Mouse (Mus musculus): ENCODE data around the gene Slc15a4.

Gene Slc15a4

DNA sequence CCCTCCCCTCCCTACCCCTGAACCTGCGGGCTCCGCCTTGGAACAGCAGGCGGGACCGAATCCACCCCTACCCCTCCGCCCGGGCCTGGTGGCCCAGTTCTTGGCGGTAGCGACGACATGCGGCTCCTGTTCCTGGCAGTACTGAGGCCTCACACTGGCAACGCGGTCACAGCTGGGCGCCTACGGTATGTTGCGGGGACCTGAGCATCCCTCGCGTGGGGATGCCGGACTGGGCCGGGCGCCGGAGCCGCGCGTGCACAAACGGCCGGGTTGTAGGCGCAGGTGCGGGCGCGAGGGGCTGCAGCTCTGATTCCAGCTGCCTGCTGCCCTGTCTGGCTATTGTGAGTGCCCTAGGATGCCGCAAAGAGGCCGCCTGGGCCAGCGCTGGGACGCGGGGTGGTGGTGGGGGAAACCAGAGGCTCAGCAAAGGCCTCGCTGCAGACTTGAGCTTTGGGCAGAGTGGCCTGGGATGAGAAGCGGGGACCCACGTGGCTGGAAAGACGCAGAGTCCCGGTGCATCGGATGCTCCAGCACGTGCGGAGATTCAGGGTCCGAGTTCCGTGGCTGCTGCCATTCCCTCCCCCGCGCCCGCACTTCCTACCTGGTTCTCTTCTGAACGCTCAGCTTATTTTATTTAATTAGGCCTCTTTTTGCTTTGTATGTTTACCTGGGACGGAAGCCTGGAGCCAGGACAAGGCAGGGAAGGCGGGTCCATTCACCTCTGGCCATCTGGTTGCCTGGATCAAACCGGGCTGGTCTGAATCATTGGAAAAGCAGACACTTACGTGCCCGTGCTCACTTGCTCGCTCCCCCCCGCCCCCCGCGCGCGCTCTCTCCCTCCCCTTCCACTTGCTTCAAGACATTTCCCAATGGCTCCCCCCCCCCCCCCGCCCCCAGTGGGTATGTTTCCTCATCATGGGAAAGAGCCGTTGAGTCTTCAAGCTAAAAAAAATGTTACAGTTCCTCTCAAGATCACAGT, at the start of gene Slc15a4, which contains the start of gene Glt1d1:
Gene Slc15a4 (minus strand): TSS at position 731 of the 979 bp plus-strand sequence.
Gene Glt1d1 (plus strand): TSS at position 96 of the 979 bp plus-strand sequence.
- DNase-seq (ENCODE audit: low spot score in 2 of 2) = no peak

DNA sequence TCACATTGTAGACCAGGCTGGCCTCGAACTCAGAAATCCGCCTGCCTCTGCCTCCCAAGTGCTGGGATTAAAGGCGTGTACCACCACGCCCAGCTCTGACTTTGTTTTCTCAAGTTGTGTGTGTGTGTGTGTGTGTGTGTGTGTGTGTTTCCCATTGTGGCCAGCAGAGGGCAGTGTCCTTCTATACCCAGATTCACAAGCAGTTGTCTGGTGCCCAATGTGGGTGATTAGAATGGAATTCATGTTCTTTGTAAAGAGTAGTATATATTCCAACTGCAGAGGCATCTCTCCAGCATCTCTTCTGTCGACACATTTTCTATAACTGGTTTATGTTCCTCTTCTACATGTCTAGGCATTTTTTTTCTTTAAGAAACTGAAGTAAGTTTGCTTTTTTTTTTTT, 45.8 kb upstream of the Slc15a4 start:
- DNase-seq (ENCODE audit: low spot score in 2 of 2) = no peak

- no peak for DNase-seq (ENCODE audit: low spot score in 2 of 2)
These were observed 44.9 kb upstream of the Slc15a4 start for GRCm38 (mm10) chr5:127677561-127677960.

GRCm38 (mm10) chr5:127673913-127674312, 41.2 kb upstream of the Slc15a4 start:
- DNase-seq (ENCODE audit: low spot score in 2 of 2) = no peak

DNA sequence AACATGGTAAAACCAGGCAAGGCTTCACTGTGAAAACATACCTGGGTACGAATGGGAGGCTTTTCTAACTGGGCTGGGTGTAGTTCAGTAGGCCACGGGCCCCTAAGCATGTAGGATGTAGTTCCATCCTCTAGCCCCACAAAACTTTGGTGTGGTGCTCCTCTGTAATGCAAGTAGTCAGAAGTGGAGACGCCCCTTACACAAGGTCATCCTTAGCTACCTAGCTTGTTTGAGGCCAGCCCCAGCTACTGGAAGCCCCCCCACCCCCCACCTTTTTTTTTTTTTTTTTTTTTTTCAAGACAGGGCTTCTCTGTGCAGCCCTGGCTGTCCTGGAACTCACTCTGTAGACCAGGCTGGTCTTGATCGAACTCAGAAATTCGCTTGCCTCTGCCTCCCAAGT, 28.3 kb upstream of the Slc15a4 start:
- no peak for DNase-seq (ENCODE audit: low spot score in 2 of 2)

DNA sequence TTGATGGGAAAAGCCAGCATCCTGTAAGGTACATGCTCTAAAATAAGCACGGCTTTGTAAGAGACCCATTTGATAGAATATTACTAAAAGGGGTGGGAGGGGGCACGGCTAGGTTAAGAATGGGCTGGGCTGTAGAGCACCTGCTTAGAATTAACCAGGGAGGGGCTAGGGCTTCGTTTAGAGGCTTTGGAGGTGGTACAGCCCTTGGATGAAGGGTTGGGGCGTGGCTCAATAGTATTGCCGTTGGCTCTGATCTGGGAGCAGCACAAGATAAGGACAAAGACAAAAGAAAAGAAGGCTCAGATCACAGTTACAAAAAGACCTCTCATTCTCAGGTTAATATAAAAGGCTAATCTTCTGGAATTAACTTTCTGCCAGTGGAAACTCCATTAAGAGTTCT, 27.6 kb upstream of the Slc15a4 start:
- no peak for DNase-seq (ENCODE audit: low spot score in 2 of 2)

DNA sequence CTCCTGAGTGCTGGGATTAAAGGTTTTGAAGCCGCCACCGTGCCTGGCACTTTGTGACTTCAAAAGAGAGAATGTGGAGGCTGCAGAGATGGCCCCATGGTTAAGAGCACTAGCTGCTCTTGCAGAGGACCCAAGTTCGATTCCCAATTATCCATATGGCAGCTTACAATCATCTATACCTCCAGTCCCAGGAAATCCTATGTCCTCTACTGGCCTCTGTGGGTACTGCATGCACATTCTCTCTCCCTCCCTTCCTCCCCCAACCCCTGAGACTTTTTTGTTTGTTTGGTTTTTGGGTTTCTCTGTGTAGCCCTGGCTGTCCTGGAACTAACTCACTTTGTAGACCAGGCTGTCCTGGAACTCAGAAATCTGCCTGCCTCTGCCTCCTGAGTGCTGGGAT, 26.6 kb upstream of the Slc15a4 start:
- DNase-seq (ENCODE audit: low spot score in 2 of 2) = no peak

DNA sequence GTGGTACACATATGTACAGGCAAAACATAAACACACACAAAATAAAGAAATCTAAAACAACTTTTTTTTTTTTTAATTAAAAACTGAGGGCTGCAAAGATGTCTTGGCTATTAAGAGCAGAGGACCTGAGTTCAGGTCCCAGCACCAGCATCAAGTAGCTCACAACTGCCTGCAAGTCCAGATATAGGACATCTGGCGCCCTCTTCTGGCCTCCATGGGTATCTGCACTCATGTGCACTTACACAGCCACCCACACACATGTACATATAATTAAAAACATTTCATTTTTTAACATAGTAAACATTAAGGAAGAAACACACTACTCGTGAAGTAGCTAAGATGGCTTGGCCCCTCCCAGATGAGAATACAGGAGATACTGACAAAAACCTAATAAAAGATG, 25.6 kb upstream of the Slc15a4 start:
- DNase-seq (ENCODE audit: low spot score in 2 of 2) = no peak

DNA sequence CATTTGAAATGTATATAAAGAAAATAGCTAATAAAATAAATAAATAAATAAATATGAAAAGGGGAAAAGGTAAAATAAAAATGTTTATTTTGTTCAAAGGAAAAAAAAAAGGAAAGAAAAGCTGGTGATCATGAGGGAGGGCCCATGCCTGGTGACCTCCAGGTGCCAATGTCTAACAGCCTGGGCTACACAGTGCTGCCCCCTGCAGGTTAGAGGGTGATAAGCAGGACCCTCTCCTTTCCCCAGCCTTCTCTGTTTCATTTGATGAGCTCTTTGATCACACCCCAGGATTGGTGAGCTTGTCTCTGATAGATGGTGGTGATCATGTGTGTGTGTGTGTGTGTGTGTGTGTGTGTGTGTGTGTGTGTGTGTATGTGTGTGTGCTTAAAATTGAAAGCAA, 16.4 kb upstream of the Slc15a4 start:
- no peak for DNase-seq (ENCODE audit: low spot score in 2 of 2)

DNA sequence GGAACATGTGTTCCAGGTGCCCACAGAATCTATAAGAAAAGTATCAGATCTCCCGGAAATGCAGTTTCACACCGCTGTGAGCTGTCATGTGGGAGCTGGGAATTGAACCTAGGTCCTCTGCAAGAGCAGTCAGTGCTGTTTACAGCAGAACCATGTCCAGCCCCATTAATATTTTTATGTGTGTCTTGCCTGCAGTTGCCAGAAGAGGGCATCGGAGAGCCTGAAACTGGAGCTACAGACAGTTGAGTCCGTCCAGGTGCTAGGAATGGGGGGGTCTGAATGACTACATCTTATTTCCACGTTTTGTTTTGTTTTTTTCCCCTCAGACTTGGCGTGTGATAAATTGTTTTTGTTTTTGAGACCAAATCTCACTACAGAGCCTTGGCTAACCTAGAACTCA, 15.3 kb upstream of the Slc15a4 start:
- no peak for DNase-seq (ENCODE audit: low spot score in 2 of 2)

DNA sequence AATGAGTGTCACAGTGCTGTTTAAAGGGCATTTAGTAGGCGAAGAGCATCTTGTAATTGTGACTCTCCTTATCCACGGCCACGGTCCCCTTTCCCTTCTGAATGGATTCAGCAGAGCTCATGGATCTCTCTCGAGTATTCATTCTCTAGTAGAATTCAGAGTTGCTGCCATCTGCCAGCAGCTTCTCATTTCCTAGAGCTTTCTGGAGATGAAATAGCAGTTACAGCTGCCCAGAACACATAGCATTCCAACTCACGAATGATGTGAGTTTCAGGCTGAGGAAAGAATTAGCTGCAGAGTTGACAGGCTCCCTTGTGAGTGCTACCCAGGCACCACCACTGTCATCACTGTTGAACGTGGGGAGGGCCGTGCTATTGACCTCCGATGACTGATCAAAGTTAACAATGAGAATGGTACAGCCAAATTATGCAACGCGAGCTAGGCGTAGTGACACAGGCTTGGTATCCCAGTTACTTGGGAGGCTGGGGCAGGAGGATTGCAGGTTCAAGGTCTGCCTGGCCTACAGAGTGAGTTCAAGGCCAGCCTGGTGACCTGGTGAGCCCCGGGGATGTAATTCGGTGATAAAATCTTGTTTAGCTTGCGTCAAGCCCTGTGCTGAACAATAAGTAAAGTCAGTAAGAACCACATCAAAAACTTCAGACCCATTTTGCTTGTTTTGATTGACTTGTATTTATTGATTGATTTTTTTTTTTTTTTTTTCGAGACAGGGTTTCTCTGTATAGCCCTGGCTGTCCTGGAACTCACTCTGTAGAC, 8.7 kb upstream of the Slc15a4 start:
- no peak for DNase-seq (ENCODE audit: low spot score in 2 of 2)

- DNase-seq (ENCODE audit: low spot score in 2 of 2) = peak in 1 of 2 experiments; percentile 69
These were observed 7.7 kb upstream of the Slc15a4 start for GRCm38 (mm10) chr5:127640359-127640758.

DNA sequence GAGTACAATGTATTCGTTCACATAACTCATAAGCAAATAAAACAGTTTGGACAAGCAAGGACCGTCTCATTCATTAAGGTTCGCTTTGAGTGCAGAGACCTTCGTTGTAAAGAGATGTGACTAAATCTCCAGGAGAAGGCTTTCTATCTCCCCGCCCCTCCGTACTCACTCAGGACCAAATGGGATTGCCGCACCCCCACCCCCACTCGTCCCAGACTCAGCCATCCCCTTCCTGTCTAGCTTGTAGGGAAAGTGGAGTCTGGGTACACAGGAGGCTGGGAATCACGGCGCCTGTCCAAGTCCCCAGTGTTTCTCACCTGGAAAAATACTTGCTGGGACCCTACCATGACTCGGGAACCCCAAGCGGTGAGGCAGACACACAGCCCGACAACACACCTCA, 6.9 kb upstream of the Slc15a4 start:
- DNase-seq (ENCODE audit: low spot score in 2 of 2) = no peak

- no peak for DNase-seq (ENCODE audit: low spot score in 2 of 2)
These were observed 6.4 kb upstream of the Slc15a4 start for GRCm38 (mm10) chr5:127639067-127639605.

DNA sequence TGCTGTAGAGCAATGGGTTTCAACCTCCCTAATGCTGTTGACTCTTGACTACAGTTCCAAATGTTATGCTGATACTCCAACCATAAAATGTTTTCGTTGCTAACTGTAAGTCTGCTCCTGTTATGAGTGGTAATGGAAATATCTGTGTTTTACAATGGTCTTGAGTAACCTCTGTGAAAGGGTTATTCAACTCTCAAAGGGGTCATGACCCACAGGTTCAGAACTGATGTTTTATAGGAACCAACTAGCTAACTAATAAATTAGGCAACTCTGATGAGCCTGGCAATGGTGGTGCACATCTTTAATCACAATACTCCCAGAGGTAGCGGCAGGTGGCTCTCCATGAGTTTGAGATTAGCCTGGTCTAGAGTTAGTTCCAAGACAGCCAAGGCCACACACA, 5.5 kb upstream of the Slc15a4 start:
- DNase-seq (ENCODE audit: low spot score in 2 of 2) = no peak

GRCm38 (mm10) chr5:127637622-127638021, 4.9 kb upstream of the Slc15a4 start:
- no peak for DNase-seq (ENCODE audit: low spot score in 2 of 2)

DNA sequence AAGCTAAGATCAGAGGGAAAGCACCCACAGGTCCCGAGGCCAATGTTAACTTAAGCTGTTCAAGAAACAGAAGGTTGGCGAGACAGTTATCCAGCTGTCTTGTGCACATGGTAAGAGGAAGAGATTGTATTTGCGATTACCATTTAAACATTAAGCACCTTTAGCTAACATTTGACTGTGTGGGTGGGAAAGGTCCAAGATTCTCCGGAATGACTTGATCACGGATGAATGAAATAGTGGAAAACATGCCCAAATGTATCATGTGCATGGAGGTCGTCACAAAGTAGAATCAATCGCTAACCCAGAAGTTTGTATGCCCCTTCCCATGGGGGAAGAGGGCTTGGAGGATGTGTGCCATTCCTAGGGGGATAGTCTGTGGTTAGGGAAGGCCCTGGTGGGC, 969 bp upstream of the Slc15a4 start:
- no peak for DNase-seq (ENCODE audit: low spot score in 2 of 2)

DNA sequence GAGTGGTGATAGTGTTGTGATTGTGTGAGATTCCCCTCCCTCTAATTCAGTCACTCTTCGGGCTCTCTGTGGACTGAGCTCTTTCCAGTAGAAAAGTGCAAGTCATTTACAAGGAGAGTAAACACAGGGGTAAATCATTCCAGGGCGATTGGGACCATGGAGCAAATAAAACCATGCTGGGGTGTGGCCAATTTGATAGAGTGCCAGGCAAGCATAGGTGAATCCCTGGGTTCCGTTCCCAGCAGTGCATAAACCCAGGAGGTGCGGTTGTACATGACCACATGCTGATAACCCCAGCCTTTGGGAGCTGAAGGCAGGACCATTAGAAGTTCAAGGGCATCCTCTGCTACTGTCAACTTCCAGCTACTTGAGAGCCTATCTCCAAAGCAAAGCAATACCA, 491 bp upstream of the Slc15a4 start:
- DNase-seq (ENCODE audit: low spot score in 2 of 2) = no peak

- DNase-seq (ENCODE audit: low spot score in 2 of 2) = no peak
These were observed 1.0 kb downstream of the Slc15a4 start for GRCm38 (mm10) chr5:127631671-127632070.

DNA sequence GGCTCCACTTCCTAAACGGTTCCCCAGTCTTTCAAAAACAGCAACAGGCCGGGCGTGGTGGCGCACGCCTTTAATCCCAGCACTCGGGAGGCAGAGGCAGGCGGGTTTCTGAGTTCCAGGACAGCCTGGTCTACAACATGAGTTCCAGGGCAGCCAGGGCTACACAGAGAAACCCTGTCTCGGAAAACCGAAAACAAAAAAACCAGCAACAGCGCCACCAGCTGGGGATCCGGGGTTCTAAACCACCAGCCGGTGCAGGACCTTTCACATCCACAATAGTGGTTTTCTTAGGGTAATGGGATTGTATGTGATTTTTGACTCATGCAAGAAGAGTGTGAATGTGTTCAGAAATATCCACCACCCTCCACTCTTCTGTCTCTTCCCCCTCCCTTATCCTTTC, 5.5 kb downstream of the Slc15a4 start:
- DNase-seq (ENCODE audit: low spot score in 2 of 2) = no peak

- DNase-seq (ENCODE audit: low spot score in 2 of 2) = no peak
These were observed 8.1 kb downstream of the Slc15a4 start for GRCm38 (mm10) chr5:127624427-127625213.

DNA sequence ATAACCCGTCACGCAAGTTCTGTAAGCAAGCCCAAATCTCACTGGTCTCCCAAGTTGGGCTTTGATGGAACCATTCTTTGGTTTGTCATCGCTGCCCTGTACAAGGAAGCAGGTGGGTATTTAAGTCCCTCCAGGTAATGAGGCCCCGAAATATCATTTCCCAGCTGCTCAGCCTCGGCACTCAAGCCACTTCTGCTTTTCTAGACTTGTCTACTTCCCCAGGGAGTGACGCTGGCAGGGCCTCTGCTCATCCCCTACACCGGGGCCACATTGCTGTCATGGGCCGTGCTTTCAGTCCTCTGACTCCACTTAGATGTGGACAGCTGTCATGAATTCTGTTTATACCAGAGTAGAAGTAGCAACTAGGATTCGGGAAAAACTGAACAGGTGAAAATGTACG, 11.6 kb downstream of the Slc15a4 start:
- DNase-seq (ENCODE audit: low spot score in 2 of 2) = no peak

Measured in urinary bladder, postnatal 4 days (tissue).